In the genomic region with DNA sequence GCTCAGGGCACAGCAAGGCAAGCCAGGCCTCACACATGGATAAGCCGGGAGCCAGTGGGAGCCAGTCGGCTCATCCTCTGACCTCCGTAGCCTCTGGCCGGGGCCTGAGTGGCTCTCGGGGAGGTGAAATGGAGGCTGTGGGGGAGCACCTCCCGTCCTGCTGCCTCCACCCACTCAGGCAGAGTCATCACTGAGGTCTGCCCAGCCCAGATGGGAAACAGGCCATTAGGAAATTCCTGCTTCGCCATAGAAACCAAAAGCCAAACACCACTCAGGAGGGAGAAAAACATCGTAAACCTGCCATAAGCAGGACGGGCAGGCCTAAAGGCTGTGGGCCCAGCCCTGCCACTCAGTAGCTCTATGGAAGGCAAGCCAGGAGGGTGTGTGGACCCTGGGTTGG, we compare ENCODE assay signal across 9 mouse cellular contexts. TPM values are rescaled to one million over a fixed set of nuclear protein-coding genes. Genes with fewer than 3 reads are reported as not detected.
DNase-seq lines count a peak whose midpoint lies in the region; ATAC-seq and TF ChIP-seq lines count a peak whose summit lies in the region.
"Had no signal": no experiment of that assay in that cellular context is flagged by ENCODE, and none has a peak within 500 bp of the region (broad histone marks: within the 10 kb centered on the region; RNA-seq: fewer than 3 reads in every experiment).

No protein-coding gene starts in this region.

- no peak for TF ChIP-seq EP300 in liver, postnatal 0 days (IDR thresholded peaks at IDR 0.05; ENCODE audit: low read depth)

- H3K27ac ChIP-seq in midbrain, embryonic 10.5 days (replicated peaks): peak overlapping the region; percentile 53
- no peak overlapping the region for H3K27ac ChIP-seq in midbrain, postnatal 0 days (ENCODE audit: low read depth, low read length)
- H3K27ac ChIP-seq in liver, postnatal 0 days (ENCODE audit: low read depth): no peak overlapping the region

- TF ChIP-seq CTCF in midbrain, postnatal 0 days (IDR thresholded peaks at IDR 0.05): no peak
- TF ChIP-seq CTCF in liver, postnatal 0 days (IDR thresholded peaks at IDR 0.05; ENCODE audit: low read depth): no peak

- no peaks in the 10 kb centered on the region for H3K9me3 ChIP-seq in midbrain, embryonic 10.5 days (replicated peaks)
- H3K9me3 ChIP-seq in midbrain, postnatal 0 days (ENCODE audit: low read length): no peaks in the 10 kb centered on the region
- no peaks in the 10 kb centered on the region for H3K9me3 ChIP-seq in liver, postnatal 0 days (ENCODE audit: low read length)

- WGBS in midbrain, embryonic 10.5 days: 58% methylated on average over 9 of the region's 9 CpGs
- WGBS in midbrain, postnatal 0 days: 49% methylated on average over 9 of the region's 9 CpGs
- WGBS in liver, postnatal 0 days (ENCODE audit: insufficient replicate concordance): 61% methylated on average over 9 of the region's 9 CpGs

- H3K4me3 ChIP-seq in midbrain, embryonic 10.5 days: no peak overlapping the region
- no peak overlapping the region for H3K4me3 ChIP-seq in midbrain, postnatal 0 days (ENCODE audit: low read depth, low read length)
- no peak overlapping the region for H3K4me3 ChIP-seq in liver, postnatal 0 days (ENCODE audit: low read depth, low read length)

- peaks cover 60% of the 10 kb centered on the region for H3K4me1 ChIP-seq in midbrain, embryonic 10.5 days
- no peaks in the 10 kb centered on the region; the same call in 1 of the 2 replicates for H3K4me1 ChIP-seq in midbrain, postnatal 0 days (ENCODE audit: insufficient read depth, low read length)
- no peaks in the 10 kb centered on the region for H3K4me1 ChIP-seq in liver, postnatal 0 days (ENCODE audit: insufficient read depth)

- no peak for DNase-seq in midbrain, embryonic 10.5 days (ENCODE audit: low spot score)
- DNase-seq in midbrain, postnatal 0 days (ENCODE audit: low spot score): no peak
- peak; percentile 60 to 67 for DNase-seq in heart, adult 9 months (ENCODE audit: low spot score in 2 of 2)
- DNase-seq in kidney, postnatal 25 days: peak; percentile 45 to 76
- DNase-seq in retina, embryonic 14.5 days (ENCODE audit: low spot score): peak; percentile 11
- no peak for DNase-seq in liver, postnatal 0 days
- no peak for DNase-seq in layer of hippocampus, adult 8-10 months (ENCODE audit: low spot score in 2 of 2)

- no peaks in the 10 kb centered on the region for H3K27me3 ChIP-seq in midbrain, embryonic 10.5 days (ENCODE audit: low read depth, poor library complexity, severe bottlenecking)
- no peaks in the 10 kb centered on the region for H3K27me3 ChIP-seq in midbrain, postnatal 0 days (ENCODE audit: insufficient read depth, low read length)
- H3K27me3 ChIP-seq in liver, postnatal 0 days (ENCODE audit: insufficient read depth, low read length): no peaks in the 10 kb centered on the region

- no peak for ATAC-seq in midbrain, postnatal 0 days (ENCODE audit: low FRiP score)
- no peak for ATAC-seq in liver, postnatal 0 days
- ATAC-seq in frontal cortex, adult (ENCODE audit: low TSS enrichment): no peak

- H3K36me3 ChIP-seq in midbrain, embryonic 10.5 days: 0 out of 2 replicates have a peak, but pooled peaks cover 2% of the 10 kb centered on the region
- no peaks in the 10 kb centered on the region for H3K36me3 ChIP-seq in midbrain, postnatal 0 days (ENCODE audit: insufficient read depth, low read length)
- H3K36me3 ChIP-seq in liver, postnatal 0 days (replicated peaks; ENCODE audit: insufficient read depth, low read length): no peaks in the 10 kb centered on the region

- no peak overlapping the region for H3K4me2 ChIP-seq in midbrain, postnatal 0 days (ENCODE audit: low read depth, low read length, poor library complexity, severe bottlenecking)
- no peak overlapping the region for H3K4me2 ChIP-seq in liver, postnatal 0 days (ENCODE audit: low read depth, low read length)

- H3K9ac ChIP-seq in midbrain, postnatal 0 days (replicated peaks; ENCODE audit: low read length, poor library complexity, severe bottlenecking): no peak overlapping the region
- H3K9ac ChIP-seq in liver, postnatal 0 days (replicated peaks): no peak overlapping the region

RNA-seq across cellular contexts. Expression of gene Pdlim4, which starts 8.5 kb away (rescaled TPM):
- 52.4 and 57.4 TPM in 2 replicates for polyA plus RNA-seq in midbrain, embryonic 10.5 days (2016; fragmentation: Nextera tagmentation; extraction: Ambion mirVana)
- 19.5 and 31.7 TPM in 2 replicates for total RNA-seq in midbrain, postnatal 0 days (2014; rRNA removed)
- polyA plus RNA-seq in midbrain, postnatal 0 days (2015; fragmentation: Nextera tagmentation; extraction: Ambion mirVana): 32.8 and 35.1 TPM in 2 replicates
- polyA plus RNA-seq in liver, postnatal 0 days (2015; fragmentation: Nextera tagmentation; extraction: Ambion mirVana): 4.0 TPM in 2 replicates
- 10 to 100 TPM; 16.4 to 25.2 (median 21.2) TPM for total RNA-seq in layer of hippocampus, adult 8-10 months (2022)
- total RNA-seq: MEL had no signal

RNA-seq across cellular contexts. Expression of gene Slc22a4, which starts 32.4 kb away (rescaled TPM):
- polyA plus RNA-seq in midbrain, embryonic 10.5 days (2016; fragmentation: Nextera tagmentation; extraction: Ambion mirVana): 1.2 and 1.3 TPM in 2 replicates
- 6.2 and 8.3 TPM in 2 replicates for total RNA-seq in midbrain, postnatal 0 days (2014; rRNA removed)
- polyA plus RNA-seq in midbrain, postnatal 0 days (2015; fragmentation: Nextera tagmentation; extraction: Ambion mirVana): 7.8 and 8.7 TPM in 2 replicates
- 12.9 and 13.4 TPM in 2 replicates for polyA plus RNA-seq in liver, postnatal 0 days (2015; fragmentation: Nextera tagmentation; extraction: Ambion mirVana)
- total RNA-seq in layer of hippocampus, adult 8-10 months (2022): 10 to 100 TPM in 1 of 4 experiments, 1 to 10 TPM in 3; 7.8 to 14.1 (median 8.4) TPM

RNA-seq across cellular contexts. Expression of gene P4ha2, which starts 39.6 kb away (rescaled TPM):
- 25.0 and 25.2 TPM in 2 replicates for polyA plus RNA-seq in midbrain, embryonic 10.5 days (2016; fragmentation: Nextera tagmentation; extraction: Ambion mirVana)
- 8.9 and 16.4 TPM in 2 replicates for total RNA-seq in midbrain, postnatal 0 days (2014; rRNA removed)
- polyA plus RNA-seq in midbrain, postnatal 0 days (2015; fragmentation: Nextera tagmentation; extraction: Ambion mirVana): 8.6 and 8.7 TPM in 2 replicates
- polyA plus RNA-seq in liver, postnatal 0 days (2015; fragmentation: Nextera tagmentation; extraction: Ambion mirVana): 2.4 and 2.7 TPM in 2 replicates
- 10 to 100 TPM; 24.3 to 30.8 (median 26.7) TPM for total RNA-seq in layer of hippocampus, adult 8-10 months (2022)

Comparison
In these comparisons a context has a peak if more than half of its experiments do, and no peak if none do; other contexts are left out.
1. DNase-seq: peak in heart, adult 9 months (2 of 2), kidney, postnatal 25 days (2 of 2) and retina, embryonic 14.5 days (single experiment); none in midbrain, embryonic 10.5 days (single experiment), midbrain, postnatal 0 days (single experiment), liver, postnatal 0 days (single experiment) and layer of hippocampus, adult 8-10 months (0 of 2).